Comparison of ENCODE assay signal across 24 mouse cellular contexts in genomic region chr2:93171929-93172328, GRCm38 (mm10).
"Had no signal": no experiment of that assay in that cellular context is flagged by ENCODE, and none has a peak within 500 bp of the region (broad histone marks: within the 10 kb centered on the region; RNA-seq: fewer than 3 reads in every experiment).

No protein-coding gene starts in this region.

- H3K9ac ChIP-seq: heart, embryonic 13.5 days; heart, embryonic 15.5 days; hindbrain, embryonic 13.5 days; hindbrain, embryonic 15.5 days; kidney, embryonic 15.5 days; limb, embryonic 13.5 days; limb, embryonic 15.5 days; liver, embryonic 12.5 days; liver, embryonic 14.5 days had no signal

- H3K4me2 ChIP-seq: heart, embryonic 11.5 days; heart, embryonic 13.5 days; heart, embryonic 15.5 days; hindbrain, embryonic 13.5 days; hindbrain, embryonic 15.5 days; kidney, embryonic 15.5 days; limb, embryonic 13.5 days; limb, embryonic 15.5 days; liver, embryonic 12.5 days had no signal

- H3K4me3 ChIP-seq: heart, adult 2 months; heart, embryonic 13.5 days; heart, embryonic 15.5 days; hindbrain, embryonic 13.5 days; hindbrain, embryonic 15.5 days; kidney, embryonic 15.5 days; limb, embryonic 13.5 days; limb, embryonic 15.5 days; liver, embryonic 12.5 days had no signal

- H3K27ac ChIP-seq: heart, adult 2 months; heart, embryonic 13.5 days; heart, embryonic 15.5 days; hindbrain, embryonic 15.5 days; hindbrain, postnatal 0 days; kidney, embryonic 15.5 days; kidney, postnatal 0 days; limb, embryonic 13.5 days; limb, embryonic 15.5 days; liver, embryonic 12.5 days; liver, embryonic 14.5 days had no signal

- DNase-seq: gastrocnemius, postnatal 14 days; gastrocnemius, postnatal 36 days; heart, adult 2 months; heart, postnatal 14 days; heart, postnatal 36 days; kidney, adult 11 months; kidney, adult 2 months; kidney, adult 9 months; kidney, postnatal 14 days; kidney, postnatal 36 days; layer of hippocampus, postnatal 36 days; left cerebral cortex, postnatal 4 days had no signal

- H3K4me1 ChIP-seq: liver, embryonic 12.5 days had no signal

- H3K36me3 ChIP-seq: heart, embryonic 13.5 days; heart, embryonic 15.5 days; hindbrain, embryonic 13.5 days; hindbrain, embryonic 15.5 days; kidney, embryonic 15.5 days; limb, embryonic 13.5 days; limb, embryonic 15.5 days; liver, embryonic 12.5 days had no signal

- H3K27me3 ChIP-seq: hindbrain, embryonic 13.5 days; hindbrain, embryonic 15.5 days had no signal

- ATAC-seq: hindbrain, postnatal 0 days; liver, embryonic 12.5 days had no signal

- H3K9me3 ChIP-seq: heart, embryonic 13.5 days; heart, embryonic 15.5 days; hindbrain, embryonic 13.5 days; hindbrain, embryonic 15.5 days; kidney, embryonic 15.5 days; limb, embryonic 13.5 days; limb, embryonic 15.5 days; liver, embryonic 12.5 days had no signal
